Mouse (Mus musculus): ENCODE data around the gene Atp9a.
"Not testable (repeated sequence)": the region's sequence is repeated elsewhere in the genome, so short reads cannot be mapped to it uniquely, and the experiment has no call there.

Gene Atp9a

DNA sequence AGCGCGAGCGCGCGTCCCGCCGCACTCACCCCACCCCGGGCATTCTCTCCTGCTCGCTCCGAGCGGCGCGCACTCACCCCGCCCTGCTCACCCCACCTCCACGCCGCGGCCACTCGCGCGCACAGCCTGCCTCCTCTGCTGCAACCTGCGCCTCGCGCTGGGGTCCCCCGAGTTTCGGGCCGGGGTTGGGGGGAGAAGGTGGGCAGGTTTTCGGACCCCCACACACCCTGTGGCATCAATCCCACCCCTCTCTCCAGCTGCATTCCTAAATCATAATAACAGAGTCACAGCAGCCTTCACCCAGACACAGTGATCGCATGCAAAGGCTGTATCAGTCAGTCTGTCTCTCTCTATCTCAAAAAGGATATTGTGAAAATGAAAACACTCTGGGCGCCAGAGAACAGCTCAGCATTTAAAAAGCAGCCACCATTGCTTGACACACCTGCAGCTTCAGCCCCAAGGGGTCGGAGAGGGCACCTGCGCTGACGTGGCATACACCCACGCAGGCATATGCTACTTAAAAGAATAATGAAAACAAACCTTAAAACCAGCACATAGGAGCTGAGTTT lies at the start of gene Atp9a:
TSS of gene Atp9a (minus strand) at position 351 of the 569 bp plus-strand sequence.
- peak; percentile 84 to 86 for DNase-seq

DNA sequence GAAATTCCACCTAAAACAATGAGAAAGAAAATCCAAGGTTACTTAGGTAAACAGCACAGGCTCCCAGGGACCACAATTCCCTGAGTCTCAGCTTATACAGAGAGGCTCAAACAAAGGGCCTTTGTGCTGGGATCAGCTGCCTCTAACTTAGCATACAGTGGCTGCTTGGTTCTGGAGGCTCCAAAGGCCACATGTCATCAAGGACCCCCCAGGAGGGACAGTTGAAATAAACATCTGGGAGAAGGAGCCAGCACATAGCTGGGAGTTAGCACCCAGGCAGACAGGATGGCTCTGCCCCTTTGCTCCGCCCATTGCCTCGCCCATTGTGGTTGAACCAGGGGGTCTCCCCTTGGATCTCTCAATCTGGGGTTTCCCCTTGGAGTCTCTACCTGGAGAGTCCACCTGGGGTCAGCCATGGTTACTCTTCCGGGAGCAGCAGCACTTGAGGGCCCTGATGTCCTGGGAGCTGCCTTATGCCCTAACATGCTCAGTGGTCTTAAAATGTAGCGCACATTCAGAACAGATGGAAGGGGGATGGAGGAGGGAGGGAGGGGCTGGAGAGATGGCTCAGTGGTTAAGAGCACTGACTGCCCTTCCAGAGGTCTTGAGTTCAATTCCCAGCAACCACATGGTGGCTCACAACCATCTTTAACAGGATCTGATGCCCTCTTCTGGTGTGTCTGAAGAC lies 49.0 kb upstream of the Atp9a start:
- no peak for DNase-seq

DNA sequence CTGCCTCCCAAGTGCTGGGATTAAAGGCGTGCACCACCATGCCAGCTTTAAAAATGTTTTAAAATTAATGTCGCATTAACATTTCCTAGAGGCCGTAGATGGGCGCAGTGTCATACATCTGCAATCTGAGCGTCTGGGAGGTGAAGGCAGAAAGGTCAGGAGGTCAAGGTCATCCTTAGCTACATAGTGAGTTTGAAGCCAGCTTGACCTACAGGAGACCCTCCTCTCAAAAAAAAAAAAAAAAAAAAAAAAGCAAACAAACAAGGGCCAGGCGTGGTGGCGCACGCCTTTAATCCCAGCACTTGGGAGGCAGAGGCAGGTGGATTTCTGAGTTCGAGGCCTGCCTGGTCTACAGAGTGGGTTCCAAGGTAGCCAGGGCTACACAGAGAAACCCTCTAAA lies 44.0 kb upstream of the Atp9a start:
- no peak for DNase-seq

DNA sequence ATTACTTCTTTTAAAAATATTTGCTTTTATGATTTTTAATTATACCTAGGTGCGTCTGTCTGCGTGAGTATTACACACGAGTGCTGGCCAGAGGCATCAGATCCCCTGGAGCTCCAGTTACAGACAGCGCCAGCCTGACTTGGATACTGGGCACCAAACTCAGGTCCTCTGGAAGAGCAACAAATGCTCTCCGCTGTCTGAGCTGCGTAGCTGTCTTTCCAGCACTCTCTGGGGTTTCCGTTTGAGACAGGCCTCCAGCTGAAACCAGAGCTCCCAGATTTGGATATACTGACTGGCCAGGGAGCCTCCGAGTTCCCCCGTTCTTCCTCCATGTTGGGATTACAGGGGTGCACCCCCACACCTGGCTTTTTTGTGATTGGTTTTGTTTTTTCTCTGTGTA lies 38.4 kb upstream of the Atp9a start:
- no peak for DNase-seq

DNA sequence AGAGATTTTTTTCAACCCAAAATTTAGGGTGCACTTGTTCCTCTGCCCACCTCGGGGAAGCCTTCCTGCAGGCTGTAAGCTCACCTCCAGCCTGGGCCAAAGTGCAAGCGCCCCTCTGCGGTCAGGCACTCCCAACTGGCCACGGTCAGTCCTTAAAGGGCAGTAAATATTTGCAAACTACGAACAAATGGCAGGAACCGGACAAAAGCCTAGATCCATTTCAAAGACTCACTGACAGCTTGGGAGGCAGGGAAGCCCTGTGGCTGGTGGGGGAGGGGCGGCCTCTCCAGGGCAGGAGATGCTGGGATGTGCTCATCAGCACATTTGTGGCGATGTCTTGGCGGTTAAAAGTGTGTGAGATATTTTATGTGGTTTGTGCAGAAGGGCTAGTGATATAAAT lies 37.8 kb upstream of the Atp9a start:
- DNase-seq: peak in 1 of 2 experiments; percentile 36

DNA sequence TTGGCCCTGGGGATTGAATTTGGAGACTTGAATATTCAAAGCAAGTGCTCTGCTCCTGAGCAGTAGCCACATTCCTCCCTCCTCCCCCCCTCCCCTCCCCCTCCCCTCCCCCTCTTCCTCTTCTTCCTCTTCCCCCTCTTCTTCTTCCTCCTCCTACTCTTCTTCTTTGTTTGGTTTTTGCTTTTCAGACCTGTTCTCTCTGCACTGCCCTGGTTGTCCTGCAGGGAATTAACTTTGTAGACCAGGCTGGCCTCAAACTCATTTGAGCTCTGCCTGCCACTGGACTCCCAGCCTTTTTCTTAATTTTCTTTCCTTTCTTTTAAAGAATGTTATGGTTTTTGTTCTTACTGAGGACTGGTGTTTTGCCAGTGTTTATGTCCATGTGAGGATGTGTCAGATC lies 35.3 kb upstream of the Atp9a start:
- no peak for DNase-seq

DNA sequence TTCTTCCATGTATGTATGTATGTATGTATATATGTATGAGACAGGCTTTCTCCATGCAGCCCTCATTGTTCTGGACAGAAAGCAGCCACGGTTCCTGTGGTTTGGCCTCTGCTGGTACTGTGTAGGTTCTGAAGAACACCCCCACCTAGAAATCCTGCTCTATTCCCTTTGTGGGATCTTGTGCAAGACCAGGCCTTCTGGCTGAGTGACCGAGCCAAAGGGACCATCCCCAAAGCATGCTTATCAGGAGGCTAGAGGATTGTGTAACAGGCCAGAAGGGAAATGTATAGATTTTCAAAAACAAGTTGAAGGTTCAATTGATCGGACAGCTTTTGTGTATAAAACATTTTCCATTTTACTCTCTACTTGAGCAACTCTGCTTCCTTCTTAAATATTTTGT lies 34.0 kb upstream of the Atp9a start:
- DNase-seq: no peak

DNA sequence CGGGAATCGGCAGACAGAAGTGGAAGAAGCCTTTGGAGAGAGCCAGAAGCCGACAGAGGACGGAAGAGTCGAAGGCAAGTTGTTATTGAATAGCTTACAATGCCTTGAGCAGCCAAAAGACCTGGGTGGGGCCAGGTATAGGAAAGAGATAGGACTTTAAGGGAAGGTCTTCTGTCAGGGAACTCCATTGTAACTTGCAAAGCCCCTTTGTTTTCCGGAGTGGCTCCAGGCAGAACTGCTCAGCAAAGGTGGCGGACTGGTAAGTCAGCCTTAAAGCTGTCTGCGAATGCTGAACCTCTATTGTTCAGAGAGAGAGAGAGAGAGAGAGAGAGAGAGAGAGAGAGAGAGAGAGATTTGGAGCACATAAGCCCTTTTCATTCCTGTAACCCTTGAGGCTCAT lies 27.1 kb upstream of the Atp9a start:
- DNase-seq: no peak

DNA sequence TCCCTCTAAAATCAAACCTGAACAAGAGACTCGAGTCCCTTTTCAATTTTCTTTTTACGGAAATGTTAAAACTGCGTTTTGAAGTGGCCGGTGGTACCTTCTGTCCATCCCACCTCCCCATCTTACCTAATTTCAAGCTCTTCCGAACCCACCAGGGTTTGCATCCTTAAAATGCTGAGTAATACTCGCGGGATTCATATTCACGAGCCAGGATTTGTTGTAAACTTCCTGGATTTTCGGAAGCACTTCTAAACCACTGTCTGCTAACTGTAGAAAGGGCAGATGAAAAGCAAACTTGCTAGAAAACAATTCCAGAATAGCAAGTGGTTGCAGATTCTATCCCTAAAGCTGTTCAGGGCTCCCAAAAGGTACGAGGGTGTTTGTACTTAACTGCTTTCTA lies 25.4 kb upstream of the Atp9a start, which contains the start of gene Sall4:
TSS of gene Sall4 (minus strand) at position 362 of the 400 bp plus-strand sequence.
- no peak for DNase-seq

DNA sequence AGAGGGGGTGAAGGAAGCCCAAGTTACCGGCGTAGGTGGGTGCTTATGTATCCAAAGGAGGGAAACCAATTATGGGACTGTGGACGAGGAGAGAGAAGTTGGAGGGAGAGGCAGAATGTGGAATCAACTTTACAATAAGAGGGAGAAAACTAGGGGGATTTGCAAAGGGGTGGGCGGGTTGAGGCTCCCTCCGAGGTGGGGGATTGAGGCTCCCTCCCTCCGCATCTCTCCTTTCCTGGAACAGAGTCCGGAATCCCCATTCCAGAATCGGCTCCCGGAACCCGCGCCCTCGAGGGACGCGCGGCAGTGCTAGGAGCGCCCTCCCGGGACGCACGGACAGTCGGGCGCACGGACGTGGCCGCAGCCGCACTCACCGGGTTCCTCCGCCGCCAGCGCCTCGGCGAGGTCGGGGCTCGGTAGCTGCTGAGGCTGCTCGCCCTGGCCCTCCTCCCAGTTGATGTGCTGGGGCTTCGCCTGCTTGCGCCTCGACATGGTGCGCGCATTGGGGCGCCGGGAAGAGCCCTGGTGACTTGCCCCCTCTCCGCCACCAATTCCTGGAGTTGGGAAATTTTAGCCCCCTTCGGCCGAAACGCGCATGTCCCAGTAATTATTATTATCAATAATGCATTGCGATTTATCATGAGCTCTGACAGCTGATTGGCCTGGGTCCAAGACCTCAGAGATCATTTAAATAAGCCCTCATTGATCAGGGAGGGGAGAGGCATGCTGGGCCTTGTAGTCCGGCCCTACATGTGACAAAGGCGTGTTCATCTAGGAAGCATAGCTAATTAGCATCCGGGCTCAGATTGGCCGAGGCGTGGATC lies 24.5 kb upstream of the Atp9a start:
- peak; percentile 36 to 42 for DNase-seq

DNA sequence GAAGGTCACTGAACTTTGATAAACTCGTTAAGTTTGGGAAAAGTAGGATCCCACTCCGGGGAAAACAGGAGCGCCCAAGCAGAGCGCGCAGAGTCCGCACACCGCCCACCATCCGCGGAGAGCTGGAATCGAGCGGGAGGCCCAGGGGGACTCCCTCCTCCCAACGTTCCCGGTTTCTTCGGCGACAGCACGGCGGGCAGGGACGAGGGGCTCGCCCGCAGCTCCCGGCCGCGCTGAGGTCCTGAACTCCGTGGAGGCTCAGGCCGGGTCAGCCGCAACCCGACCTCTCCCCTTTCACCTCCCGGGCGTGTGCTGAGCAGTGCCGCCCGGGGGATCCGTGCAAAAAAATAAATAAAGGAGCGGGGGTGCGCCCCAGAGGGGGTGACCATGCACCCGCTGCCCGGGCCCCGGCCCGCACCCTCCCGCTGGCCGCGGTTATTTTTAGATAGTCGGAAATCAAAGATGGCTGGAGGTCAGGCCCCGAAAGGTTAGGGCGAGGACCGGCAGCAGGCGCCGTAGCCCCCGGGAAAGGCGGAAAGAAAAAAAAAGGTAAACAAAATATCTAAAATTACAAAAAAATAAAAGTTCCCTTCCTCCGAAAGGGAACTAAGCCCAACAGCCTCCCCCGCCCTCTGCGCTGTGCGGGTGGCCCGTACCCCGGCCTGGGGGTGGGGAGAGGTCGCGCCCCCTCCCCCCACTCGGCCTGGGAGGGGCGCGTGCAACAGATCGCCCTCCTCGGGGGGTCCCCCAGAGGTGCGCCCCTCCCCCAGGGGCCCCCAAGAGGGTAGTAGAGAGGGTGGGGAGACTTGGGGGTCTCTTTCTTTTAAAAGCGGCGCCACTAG lies 23.7 kb upstream of the Atp9a start:
- peak in 1 of 2 experiments; percentile 22 for DNase-seq

DNA sequence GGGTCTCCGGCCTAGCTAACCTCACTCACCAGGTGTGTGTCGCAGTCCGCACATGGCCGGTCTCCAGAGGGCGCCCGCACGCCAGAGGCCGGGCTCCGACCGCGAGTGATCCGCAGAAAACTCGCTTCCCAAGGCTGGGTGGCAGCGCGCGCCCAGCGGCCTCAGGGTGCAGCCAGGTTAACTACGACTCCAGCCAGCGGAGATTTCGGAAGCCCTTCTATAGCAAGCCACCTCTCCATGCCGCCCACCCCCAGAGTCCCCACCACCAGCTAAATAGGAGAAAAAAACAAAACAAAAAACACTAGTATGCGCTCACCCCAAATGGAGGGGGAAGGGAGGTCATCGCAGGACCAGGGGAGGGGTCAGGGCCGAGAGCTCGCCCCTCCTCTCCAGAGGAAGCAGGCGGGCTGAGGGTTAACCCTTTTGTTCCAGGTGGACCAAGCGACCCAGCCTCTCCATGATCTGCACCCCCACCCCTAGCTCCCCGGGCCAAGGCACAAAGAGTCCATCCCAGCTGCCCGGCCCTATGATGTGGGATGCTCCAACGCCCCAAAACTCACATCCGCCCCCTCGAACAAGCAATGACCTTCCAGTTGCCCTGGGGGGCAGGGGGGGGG lies 23.0 kb upstream of the Atp9a start:
- peak; percentile 65 to 69 for DNase-seq

DNA sequence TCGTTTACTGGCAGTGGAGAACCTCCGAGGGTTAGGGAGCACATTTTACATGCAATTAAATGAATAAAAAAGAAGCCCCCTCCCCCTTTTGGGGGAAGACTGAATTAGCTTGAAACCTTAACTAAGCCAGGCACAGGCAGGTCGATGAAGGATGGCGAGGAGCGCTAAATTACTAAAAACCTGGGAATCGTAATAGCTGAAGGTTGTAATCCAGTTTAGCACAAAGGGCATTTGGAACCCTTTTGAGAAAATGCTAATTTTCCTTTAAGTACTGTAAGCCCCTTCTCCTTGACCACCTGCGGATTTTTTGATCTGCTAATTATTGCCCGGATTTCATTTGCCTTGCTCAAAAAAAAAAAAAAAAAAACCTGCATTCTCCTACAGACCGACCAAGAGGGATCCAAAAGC lies 22.3 kb upstream of the Atp9a start:
- no peak for DNase-seq

DNA sequence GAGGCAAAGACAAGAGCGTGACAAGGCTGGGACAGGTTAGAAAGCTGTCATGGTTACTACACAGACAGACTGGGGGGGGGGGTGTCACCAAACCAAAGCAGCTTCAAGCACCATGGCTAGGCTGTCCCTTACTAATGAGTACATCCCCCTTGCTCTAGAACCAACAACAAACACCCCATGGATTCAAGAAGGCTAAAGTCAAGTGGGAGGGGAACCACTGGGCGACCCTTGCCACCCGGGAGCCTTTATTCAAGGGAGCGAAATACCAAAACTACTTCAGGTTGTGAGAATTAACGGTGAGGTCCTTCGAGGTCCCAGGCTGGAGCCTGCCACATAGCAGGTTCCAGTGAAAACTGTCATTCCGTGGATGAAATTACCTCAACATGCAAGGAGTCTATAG lies 21.6 kb upstream of the Atp9a start:
- no peak for DNase-seq

DNA sequence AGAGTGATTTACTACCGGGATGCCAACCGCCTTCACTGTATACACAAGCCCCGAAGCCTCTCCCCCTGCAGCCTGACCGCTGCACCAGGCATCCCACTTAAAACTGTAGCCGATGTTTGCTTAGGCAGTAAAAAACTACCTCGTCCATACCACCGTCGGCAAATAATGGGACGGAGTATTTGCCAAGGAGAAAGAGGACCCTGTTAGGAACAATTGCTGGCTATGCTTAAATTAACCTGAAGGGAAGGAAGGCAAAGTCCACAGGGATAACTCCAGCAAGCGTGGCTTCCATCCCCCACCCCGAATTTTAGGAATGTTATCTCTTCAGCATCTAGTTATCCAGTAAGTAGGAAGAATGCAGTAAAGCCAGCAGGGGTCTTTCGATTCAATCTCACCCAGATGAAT lies 20.2 kb upstream of the Atp9a start:
- no peak for DNase-seq

DNA sequence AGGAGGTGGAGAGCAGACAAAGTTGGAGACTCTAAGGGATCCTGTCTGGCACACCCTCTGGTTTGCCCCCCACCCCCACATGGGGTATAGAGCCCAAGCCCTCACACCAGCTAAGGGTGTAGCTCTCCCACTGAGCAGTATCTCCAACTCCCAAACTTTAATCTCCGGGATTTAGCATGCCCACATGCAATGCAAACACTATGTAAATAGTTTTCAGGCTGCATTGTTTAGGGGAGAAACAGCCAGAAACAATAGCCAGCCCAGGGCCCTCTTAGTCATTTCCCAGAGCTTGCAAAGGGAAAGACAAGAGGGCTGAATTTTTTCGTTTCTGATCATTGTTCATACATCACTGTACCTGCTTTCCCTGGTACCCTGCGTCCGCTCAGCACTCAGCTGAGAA lies 19.7 kb upstream of the Atp9a start:
- no peak for DNase-seq

DNA sequence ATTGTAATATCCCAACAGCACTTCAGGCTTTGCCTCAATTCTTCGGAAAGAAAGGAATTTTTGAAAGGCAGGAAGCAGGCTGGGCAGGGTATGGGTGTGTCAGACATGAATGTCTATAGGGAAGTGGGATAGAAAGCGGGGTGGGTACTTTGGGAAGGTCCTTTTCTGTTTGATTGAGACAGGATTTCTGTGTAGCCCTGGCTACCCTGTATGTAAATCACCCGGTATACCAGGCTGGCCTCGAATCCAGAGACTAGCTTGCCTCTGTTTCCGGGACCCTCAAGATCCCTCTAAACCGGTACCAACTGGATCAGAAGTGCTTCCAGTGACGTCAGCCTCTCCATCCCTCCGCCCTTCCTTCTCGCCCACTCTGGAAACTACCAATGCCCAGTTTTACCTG lies 18.9 kb upstream of the Atp9a start:
- DNase-seq: no peak

DNA sequence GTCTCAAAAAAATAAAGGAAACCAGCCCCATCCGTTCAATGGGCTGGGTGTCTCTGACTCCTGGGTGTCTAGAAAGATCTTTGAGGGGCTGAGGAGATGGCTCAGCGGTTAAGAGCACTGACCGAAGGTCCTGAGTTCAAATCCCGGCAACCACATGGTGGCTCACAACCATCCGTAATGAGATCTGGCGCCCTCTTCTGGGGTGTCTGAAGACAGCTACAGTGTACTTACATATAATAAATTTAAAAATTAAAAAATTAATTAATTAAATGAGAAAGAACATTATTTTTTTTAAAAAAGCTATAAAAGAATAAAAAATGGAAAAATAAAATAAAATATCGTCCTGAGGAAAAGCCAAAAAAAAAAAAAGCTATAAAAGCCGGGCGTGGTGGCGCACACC lies 2.2 kb upstream of the Atp9a start:
- not testable (repeated sequence) for DNase-seq

DNA sequence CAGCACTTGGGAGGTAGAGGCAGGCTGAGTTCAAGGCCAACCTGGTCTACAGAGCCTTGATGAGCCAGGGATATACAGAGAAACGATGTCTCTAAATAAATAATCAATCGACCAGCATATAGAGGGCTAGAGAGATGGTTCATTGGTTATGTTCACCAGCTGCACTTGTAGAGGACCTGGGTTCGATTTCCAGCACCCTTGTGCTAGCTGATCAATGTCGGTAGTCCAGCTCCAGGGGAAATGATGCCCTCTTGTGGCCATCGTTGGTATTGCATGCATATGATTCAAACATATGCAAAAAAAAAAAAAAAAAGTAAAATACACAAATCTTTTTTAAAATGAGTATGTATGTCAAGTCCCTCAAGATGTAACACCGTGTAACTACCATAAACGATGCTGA lies 440 bp upstream of the Atp9a start:
- peak; percentile 77 to 88 for DNase-seq

DNA sequence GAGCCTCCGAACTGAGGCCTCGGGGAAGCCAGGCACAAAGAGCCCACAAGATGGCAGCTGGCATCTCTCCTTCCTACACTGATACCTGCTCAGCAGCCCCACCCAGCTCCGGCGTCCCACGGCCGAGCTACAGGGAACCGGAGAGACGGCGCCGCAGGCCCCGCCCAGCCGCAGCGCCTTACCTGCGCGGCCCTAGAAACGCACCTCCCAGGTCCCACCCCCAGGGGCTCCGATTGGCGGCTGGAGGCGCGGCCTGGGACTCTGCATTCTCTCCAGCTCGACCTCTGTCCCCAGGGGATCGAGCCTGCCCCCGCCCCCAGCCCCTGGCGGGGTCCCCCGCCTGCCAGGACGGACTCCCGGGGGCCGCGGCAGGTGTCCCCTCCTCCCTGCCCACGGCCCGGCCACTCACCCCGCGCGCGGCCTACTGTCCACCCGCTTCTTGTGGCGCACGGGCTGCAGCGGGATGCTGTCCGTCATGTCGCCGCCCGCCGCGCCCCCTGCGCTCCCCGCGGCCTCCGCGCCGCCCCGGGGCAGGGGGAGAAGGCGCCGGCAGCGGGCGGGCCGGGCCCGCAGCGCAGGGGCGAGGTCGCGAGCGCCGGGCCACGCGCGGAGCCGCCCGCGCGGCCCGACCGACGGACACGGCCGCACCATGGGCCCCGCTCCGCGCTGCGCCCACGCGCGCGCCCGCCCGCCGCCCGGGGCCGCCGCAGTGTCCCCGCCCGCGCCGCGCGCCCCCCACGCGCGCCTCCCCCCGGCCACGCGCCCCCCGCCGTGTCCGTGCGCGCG lies 743 bp downstream of the Atp9a start:
- DNase-seq: peak; percentile 84 to 87

DNA sequence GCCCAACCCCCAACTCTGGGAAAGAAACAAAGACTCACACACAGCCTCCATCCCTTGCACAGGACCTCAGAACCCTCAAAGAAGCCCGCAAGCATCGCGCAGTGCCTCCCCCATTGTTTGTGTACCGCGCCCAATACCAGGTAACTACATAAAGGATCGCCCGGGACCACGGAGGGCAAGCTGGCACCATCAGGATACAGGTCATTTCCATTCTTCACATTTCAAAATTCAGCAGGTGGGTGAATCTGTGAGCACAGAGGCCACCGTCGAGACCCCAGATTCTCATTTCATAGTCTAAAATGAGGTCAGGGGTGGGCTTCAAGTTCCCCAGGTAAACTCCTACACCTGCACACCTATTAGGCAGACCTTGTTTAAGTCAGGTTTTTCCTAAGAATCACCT lies 1.7 kb downstream of the Atp9a start:
- peak in 1 of 2 experiments; percentile 23 for DNase-seq

DNA sequence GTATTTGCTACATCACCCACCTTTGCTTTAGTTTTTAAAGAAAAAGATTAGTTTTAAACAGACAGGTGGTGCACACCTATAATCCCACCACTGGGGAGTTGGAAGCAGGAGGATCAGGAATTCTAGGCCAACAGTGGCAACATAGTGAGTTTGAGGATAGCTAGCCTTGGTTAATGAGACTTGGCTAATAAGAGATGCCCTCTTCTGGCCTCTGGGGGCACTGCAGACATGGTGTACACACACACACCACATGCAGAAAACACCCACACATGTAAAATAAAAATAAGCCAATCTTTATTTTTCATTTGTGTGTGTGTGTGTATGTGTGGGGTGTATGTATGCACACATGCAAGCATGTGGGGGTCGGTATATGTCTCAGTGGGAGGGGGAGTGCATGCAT lies 3.4 kb downstream of the Atp9a start:
- peak in 1 of 2 experiments; percentile 56 for DNase-seq

Measured in cerebellum, postnatal 14 days (tissue).